Mouse (Mus musculus) G1E (cell line): ENCODE measurements around the gene Cdh13.

Experiments
- CTCF ChIP-seq: IDR thresholded peaks from 2 replicates; pipeline ENCODE4 v1.5.1; 2012; ENCODE audit warnings: low read depth, low read length, inconsistent platforms, mixed read lengths
- GATA1 ChIP-seq: IDR thresholded peaks from 2 replicates; pipeline ENCODE4 v1.6.1; 2012; ENCODE audit warnings: borderline replicate concordance, low read length, inconsistent platforms, mixed read lengths
- POLR2AphosphoS5 ChIP-seq: IDR thresholded peaks from 2 replicates; pipeline ENCODE4 v1.6.1; 2012; ENCODE audit warnings: low read depth, low read length, inconsistent platforms; ENCODE audit not compliant: insufficient replicate concordance

- no peak for TF ChIP-seq CTCF
- no peak for TF ChIP-seq POLR2AphosphoS5
- no peak for TF ChIP-seq GATA1
Measured at GRCm38 (mm10) chr8:119323215-119323614, 1039.7 kb downstream of the Cdh13 start.
